8 mouse cellular contexts compared by ENCODE assay signal in the genomic region with DNA sequence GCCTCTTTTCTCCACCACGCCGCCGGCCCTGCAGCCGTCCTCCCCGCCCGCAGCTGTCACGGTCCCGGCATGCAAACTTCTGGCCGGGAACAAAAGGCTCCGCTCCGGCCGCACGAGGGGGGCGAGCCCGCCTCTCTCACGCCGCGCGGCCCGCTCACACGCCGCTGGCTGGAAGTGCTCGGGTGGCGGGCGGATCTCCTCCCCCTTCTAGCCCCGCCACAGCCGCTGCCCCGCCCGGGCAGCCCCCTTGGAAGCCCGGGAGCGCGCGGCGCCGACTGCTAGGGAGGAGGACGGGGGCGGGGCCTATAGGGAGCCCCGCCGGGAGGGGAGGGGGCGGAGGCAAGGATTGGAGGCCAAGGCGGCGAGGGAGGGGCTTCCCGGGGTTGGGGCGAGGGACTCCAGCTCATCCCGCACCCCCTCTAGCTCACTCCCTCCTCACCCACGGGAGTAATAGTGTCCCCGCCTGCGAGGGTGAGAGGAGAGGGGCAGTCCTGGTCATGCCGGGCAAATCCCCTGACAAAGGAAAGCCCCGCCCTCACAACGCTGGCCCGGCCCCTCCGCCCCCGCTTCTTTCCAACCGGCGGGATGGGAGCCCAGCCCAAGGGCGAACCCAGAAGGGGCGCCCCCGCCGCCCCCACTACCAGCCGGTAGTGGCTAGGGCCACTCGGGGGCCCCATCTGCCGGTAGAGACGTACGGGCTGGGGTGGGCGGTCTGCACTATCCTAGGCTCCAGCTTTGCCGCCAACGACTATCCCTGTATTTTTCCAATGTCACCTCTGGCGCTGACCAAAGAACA.
DNase-seq lines count a peak whose midpoint lies in the region; ATAC-seq lines count a peak whose summit lies in the region.

No protein-coding gene starts in this region.

- peak overlapping the region; percentile 82 for H3K9ac ChIP-seq in intestine, embryonic 15.5 days

- H3K4me2 ChIP-seq in intestine, embryonic 15.5 days (replicated peaks) = peak overlapping the region; percentile 85

- ATAC-seq in intestine, embryonic 15.5 days = peak; percentile 96

- no peaks in the 10 kb centered on the region for H3K9me3 ChIP-seq in intestine, embryonic 15.5 days

- intact Hi-C loops in gastrocnemius, postnatal 36 days (cut with DNase I) = no loop called here
- intact Hi-C loops in left cerebral cortex, postnatal 25 days (cut with DNase I) = no loop called here

- H3K36me3 ChIP-seq in intestine, embryonic 15.5 days = 0 out of 2 replicates have a peak, but pooled peaks cover 3% of the 10 kb centered on the region

- under 1% methylated on average over 64 of the region's 69 CpGs for WGBS in intestine, embryonic 15.5 days

- peaks cover 40% of the 10 kb centered on the region for H3K4me1 ChIP-seq in intestine, embryonic 15.5 days (replicated peaks)

- no peaks in the 10 kb centered on the region for H3K27me3 ChIP-seq in intestine, embryonic 15.5 days (replicated peaks)

- H3K27ac ChIP-seq in intestine, embryonic 15.5 days = peak overlapping the region; percentile 90

- H3K4me3 ChIP-seq in intestine, embryonic 15.5 days (replicated peaks) = peak overlapping the region; percentile 81

- DNase-seq in adrenal gland, adult 2 months = peak; percentile 94
- DNase-seq in embryo, embryonic 11 days = peak; percentile 99
- DNase-seq in gastrocnemius, postnatal 36 days = peak; percentile 81 to 88
- DNase-seq in left cerebral cortex, postnatal 25 days (ENCODE audit: low spot score in 2 of 2) = peak; percentile 72 to 75
- DNase-seq in mesoderm, embryonic 11.5 days (ENCODE audit: low read depth, low spot score) = peak; percentile 97
- DNase-seq in right cerebral cortex, postnatal 36 days (ENCODE audit: low spot score in 2 of 2) = peak; percentile 68 to 69
- peak; percentile 96 for DNase-seq in yolk sac, embryonic 10.5 days (ENCODE audit: low spot score)

Comparison
In these comparisons a context has a peak if more than half of its experiments do, and no peak if none do; other contexts are left out.
1. Peak in every context shown above with its lines: DNase-seq, ATAC-seq, H3K4me3 ChIP-seq and H3K27ac ChIP-seq.